In the genomic region with DNA sequence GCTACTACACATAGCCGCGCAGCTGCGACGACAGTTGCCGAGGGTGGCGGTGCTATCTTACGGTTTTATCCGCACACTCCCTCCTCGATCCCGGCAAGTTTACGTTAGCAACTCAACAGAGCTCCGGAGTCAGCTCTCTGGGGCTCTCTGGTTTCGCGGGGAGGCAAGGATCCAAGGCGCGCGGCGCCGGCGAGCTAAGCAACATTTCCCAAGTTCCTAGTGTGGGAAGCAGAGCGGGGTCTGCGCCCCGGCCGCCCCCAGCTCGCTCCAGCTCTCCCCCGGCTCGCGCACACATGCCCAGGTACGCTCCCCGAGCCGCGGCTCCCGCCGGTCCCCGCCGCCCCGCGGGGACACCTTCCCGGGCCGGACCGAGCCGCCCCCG, we compare ENCODE assay signal across 8 mouse cellular contexts. TPM values are rescaled to one million over a fixed set of nuclear protein-coding genes. Genes with fewer than 3 reads are reported as not detected.
DNase-seq lines count a peak whose midpoint lies in the region; ATAC-seq and TF ChIP-seq lines count a peak whose summit lies in the region.

No protein-coding gene starts in this region.

- H3K27ac ChIP-seq in layer of hippocampus, adult 2 months: peak overlapping the region; percentile 100
- H3K27ac ChIP-seq in hindbrain, embryonic 11.5 days (ENCODE audit: low read depth, low read length): peak overlapping the region; percentile 93
- peak overlapping the region; percentile 99 for H3K27ac ChIP-seq in liver, embryonic 12.5 days
- peak overlapping the region; percentile 95 for H3K27ac ChIP-seq in neural tube, embryonic 14.5 days (ENCODE audit: low read depth, low read length)

- H3K4me3 ChIP-seq in layer of hippocampus, adult 2 months: peak overlapping the region; percentile 71
- H3K4me3 ChIP-seq in hindbrain, embryonic 11.5 days (ENCODE audit: low read depth, low read length): peak overlapping the region; percentile 81
- peak overlapping the region; percentile 85 for H3K4me3 ChIP-seq in liver, embryonic 12.5 days
- H3K4me3 ChIP-seq in neural tube, embryonic 14.5 days (ENCODE audit: low read depth, low read length): peak overlapping the region; percentile 84

- peak overlapping the region; percentile 77 for H3K9ac ChIP-seq in hindbrain, embryonic 11.5 days (ENCODE audit: low read depth, low read length)
- H3K9ac ChIP-seq in liver, embryonic 12.5 days: peak overlapping the region; percentile 96
- H3K9ac ChIP-seq in neural tube, embryonic 14.5 days (replicated peaks; ENCODE audit: low read depth, low read length): peak overlapping the region; percentile 65

- ATAC-seq in erythroid progenitor cell, adult 5-6 weeks (replicated peaks; ENCODE audit: low FRiP score, poor library complexity, severe bottlenecking): peak; percentile 58
- ATAC-seq in hindbrain, embryonic 11.5 days (ENCODE audit: low FRiP score): no peak; the same call in 1 of the 2 replicates
- peak; percentile 55 for ATAC-seq in liver, embryonic 12.5 days
- ATAC-seq in neural tube, embryonic 14.5 days (ENCODE audit: low read depth): no peak; the same call in 1 of the 2 replicates

- TF ChIP-seq CTCF in layer of hippocampus, adult 2 months (conservative IDR thresholded peaks at IDR 0.05): no peak

- H3K36me3 ChIP-seq in hindbrain, embryonic 11.5 days (ENCODE audit: control insufficient read depth, insufficient read depth, low read length): no peaks in the 10 kb centered on the region
- H3K36me3 ChIP-seq in liver, embryonic 12.5 days: peaks cover 14% of the 10 kb centered on the region
- no peaks in the 10 kb centered on the region for H3K36me3 ChIP-seq in neural tube, embryonic 14.5 days (ENCODE audit: control insufficient read depth, insufficient read depth, low read length)

- H3K4me2 ChIP-seq in hindbrain, embryonic 11.5 days (replicated peaks; ENCODE audit: low read depth, low read length): peak overlapping the region; percentile 52
- peak overlapping the region; percentile 75 for H3K4me2 ChIP-seq in liver, embryonic 12.5 days
- peak overlapping the region; percentile 76 for H3K4me2 ChIP-seq in neural tube, embryonic 14.5 days (ENCODE audit: low read depth, low read length)

- no peaks in the 10 kb centered on the region for H3K9me3 ChIP-seq in hindbrain, embryonic 11.5 days (ENCODE audit: control insufficient read depth, low read length)
- H3K9me3 ChIP-seq in liver, embryonic 12.5 days (replicated peaks): no peaks in the 10 kb centered on the region
- no peaks in the 10 kb centered on the region for H3K9me3 ChIP-seq in neural tube, embryonic 14.5 days (ENCODE audit: control insufficient read depth, low read length)

- no peaks in the 10 kb centered on the region for H3K27me3 ChIP-seq in hindbrain, embryonic 11.5 days (ENCODE audit: control insufficient read depth, insufficient read depth, low read length)
- H3K27me3 ChIP-seq in liver, embryonic 12.5 days (replicated peaks): no peaks in the 10 kb centered on the region
- no peaks in the 10 kb centered on the region for H3K27me3 ChIP-seq in neural tube, embryonic 14.5 days (ENCODE audit: control insufficient read depth, insufficient read depth, low read length)

- WGBS in hindbrain, embryonic 11.5 days: under 1% methylated on average over 41 of the region's 43 CpGs
- WGBS in liver, embryonic 12.5 days (ENCODE audit: insufficient replicate concordance): 2% methylated on average over 42 of the region's 43 CpGs
- under 1% methylated on average over 42 of the region's 43 CpGs for WGBS in neural tube, embryonic 14.5 days

- no peak for DNase-seq in layer of hippocampus, adult 2 months (ENCODE audit: low spot score in 2 of 2)
- DNase-seq in layer of hippocampus, adult 9-11 months: no peak
- DNase-seq in NIH3T3 (ENCODE audit: low read depth): peak; percentile 74
- no peak for DNase-seq in hindbrain, embryonic 11.5 days (ENCODE audit: low spot score)
- DNase-seq in cerebellum, adult 11-12 months: no peak

- H3K4me1 ChIP-seq in hindbrain, embryonic 11.5 days (replicated peaks; ENCODE audit: control insufficient read depth, insufficient read depth, low read length): no peaks in the 10 kb centered on the region
- peaks cover 48% of the 10 kb centered on the region for H3K4me1 ChIP-seq in liver, embryonic 12.5 days
- H3K4me1 ChIP-seq in neural tube, embryonic 14.5 days (ENCODE audit: control insufficient read depth, insufficient read depth, low read length): peaks cover 8% of the 10 kb centered on the region; the same call in 1 of the 2 replicates

RNA-seq across cellular contexts. Expression of gene Myom1, which starts 0.7 kb away (rescaled TPM):
- 1 to 10 TPM; 2.2 to 2.8 TPM for total RNA-seq in layer of hippocampus, adult 2 months (2021)
- total RNA-seq in erythroid progenitor cell, adult 5-6 weeks (2015; ENCODE audit: low replicate concordance): 0.42 TPM in 1 of 2 replicates, not detected in the other
- total RNA-seq in erythroid progenitor cell, adult 5-6 weeks (2017; ENCODE audit: low replicate concordance): 2.1 TPM in 1 of 2 replicates, not detected in the other
- 2.0 and 2.8 TPM in 2 replicates for polyA plus RNA-seq in hindbrain, embryonic 11.5 days (2014; fragmentation: Nextera tagmentation; extraction: Ambion mirVana)
- polyA plus RNA-seq in liver, embryonic 12.5 days (2016; fragmentation: Nextera tagmentation; extraction: Ambion mirVana): 3.5 and 3.9 TPM in 2 replicates
- polyA plus RNA-seq in neural tube, embryonic 14.5 days (2014; fragmentation: Nextera tagmentation; extraction: Ambion mirVana): 1.5 and 2.8 TPM in 2 replicates

RNA-seq across cellular contexts. Expression of gene Myl12a, which starts 1.0 kb away (rescaled TPM):
- total RNA-seq in layer of hippocampus, adult 2 months (2021): 10 to 100 TPM; 38.9 to 41.1 TPM
- 108 and 111 TPM in 2 replicates for total RNA-seq in erythroid progenitor cell, adult 5-6 weeks (2015; ENCODE audit: low replicate concordance)
- total RNA-seq in erythroid progenitor cell, adult 5-6 weeks (2017; ENCODE audit: low replicate concordance): 28.0 and 45.2 TPM in 2 replicates
- 448 and 472 TPM in 2 replicates for polyA plus RNA-seq in hindbrain, embryonic 11.5 days (2014; fragmentation: Nextera tagmentation; extraction: Ambion mirVana)
- 292 TPM in 2 replicates for polyA plus RNA-seq in liver, embryonic 12.5 days (2016; fragmentation: Nextera tagmentation; extraction: Ambion mirVana)
- polyA plus RNA-seq in neural tube, embryonic 14.5 days (2014; fragmentation: Nextera tagmentation; extraction: Ambion mirVana): 63.7 and 118 TPM in 2 replicates

Comparison
In these comparisons a context has a peak if more than half of its experiments do, and no peak if none do; other contexts are left out.
1. ATAC-seq: peak in erythroid progenitor cell, adult 5-6 weeks (single experiment) and liver, embryonic 12.5 days (single experiment); none in hindbrain, embryonic 11.5 days (single experiment) and neural tube, embryonic 14.5 days (single experiment).
2. Peak in every context shown above with its lines, with median percentiles within 50 percentile points of each other: H3K27ac ChIP-seq, H3K4me3 ChIP-seq, H3K4me2 ChIP-seq and H3K9ac ChIP-seq.